Mouse (Mus musculus) left cerebral cortex, postnatal 14 days (tissue): ENCODE measurements at regions not wholly inside any gene's neighbourhood (a gene's known extent, or its start where the extent isn't known, plus 50 kb on each side); places are given as distances from the start of the nearest gene placed in this dataset.

Source experiments
- DNase-seq, 2 experiments: peaks; one replicate each; pipeline ENCODE4 v3.0.0; 2021 to 2022; ENCODE audit warnings: low spot score in 2 of 2, mixed read lengths in 1 of 2
- intact Hi-C: fragments of 180-260 bp; cut with DNase I; formaldehyde crosslinking; loops from one replicate; pipeline ENCODE4 v1.15.1; 2025

DNA sequence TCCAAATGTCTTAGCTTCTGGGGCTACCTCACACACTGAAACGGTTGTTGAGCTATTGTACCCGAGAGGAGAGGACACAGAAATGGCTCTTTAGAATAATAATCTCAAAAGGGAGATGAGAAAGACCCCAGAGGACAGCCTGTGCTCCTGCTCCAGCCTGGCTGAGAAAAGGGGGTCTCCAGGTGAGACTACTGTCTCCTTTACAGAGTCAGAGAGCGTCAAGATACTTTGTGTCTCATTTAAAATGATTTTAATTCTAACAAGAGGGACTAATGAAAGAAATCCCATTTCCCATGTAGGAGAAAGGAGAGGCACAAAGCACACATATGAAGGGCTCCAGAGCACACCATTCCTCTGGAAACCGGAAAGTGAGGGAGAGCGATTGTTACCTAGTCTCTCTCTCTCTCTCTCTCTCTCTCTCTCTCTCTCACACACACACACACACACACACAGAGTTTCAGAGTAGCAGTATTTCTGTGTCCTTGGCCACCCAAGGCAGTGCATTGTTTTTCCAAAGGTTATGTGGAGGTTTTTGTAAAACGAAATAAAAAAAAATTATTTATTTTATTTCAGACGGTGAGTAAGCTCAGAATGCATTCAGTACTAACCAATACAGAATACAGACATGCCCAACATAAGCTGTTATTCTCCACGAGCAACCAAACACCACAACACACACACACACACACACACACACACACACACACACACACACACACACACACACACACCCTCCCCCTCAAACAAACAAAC, 215.6 kb upstream of the Ubash3b start:
- peak in 1 of 2 experiments; percentile 48 for DNase-seq
- intact Hi-C loops, result loop anchor here (2.0 to 5.0 kb wide), 4 partner anchors 85 to 575 kb away; no protein-coding TSS in a partner anchor

DNA sequence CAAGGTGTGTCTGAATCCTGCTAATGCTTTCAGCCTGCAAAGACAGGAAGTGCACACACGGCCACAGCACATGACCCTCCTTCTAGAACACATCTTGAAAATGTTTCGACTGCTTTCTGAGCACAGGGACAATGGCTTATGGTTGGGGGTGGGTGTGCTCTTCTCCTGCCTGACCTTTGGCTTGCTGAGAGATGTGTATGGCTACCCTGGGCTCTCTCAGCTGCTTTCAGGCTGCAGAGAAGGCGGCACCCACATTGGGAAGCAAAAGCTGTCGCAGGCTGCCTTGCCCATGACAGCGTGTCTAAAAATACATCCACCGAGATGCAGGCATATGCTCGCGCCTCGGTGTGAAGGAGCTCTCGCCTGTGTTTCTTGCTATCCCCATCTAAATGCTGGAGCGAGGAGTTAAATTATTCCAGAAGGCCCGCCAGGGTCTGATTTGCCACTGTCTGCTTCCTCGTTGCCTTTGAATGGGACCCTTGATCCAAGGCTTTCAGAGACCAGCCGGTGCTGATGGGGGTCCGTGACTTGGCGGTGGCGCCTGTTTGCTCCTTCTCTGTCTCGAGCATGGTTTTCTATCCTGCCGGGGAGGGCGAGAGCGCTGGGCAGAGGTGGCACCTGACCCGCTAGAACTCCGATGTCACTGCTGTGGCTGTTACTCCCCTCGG, 214.6 kb upstream of the Ubash3b start:
- intact Hi-C loops, result loop anchor here (2.0 to 5.0 kb wide), 4 partner anchors 86 to 576 kb away; no protein-coding TSS in a partner anchor
- peak; percentile 82 to 91 for DNase-seq

DNA sequence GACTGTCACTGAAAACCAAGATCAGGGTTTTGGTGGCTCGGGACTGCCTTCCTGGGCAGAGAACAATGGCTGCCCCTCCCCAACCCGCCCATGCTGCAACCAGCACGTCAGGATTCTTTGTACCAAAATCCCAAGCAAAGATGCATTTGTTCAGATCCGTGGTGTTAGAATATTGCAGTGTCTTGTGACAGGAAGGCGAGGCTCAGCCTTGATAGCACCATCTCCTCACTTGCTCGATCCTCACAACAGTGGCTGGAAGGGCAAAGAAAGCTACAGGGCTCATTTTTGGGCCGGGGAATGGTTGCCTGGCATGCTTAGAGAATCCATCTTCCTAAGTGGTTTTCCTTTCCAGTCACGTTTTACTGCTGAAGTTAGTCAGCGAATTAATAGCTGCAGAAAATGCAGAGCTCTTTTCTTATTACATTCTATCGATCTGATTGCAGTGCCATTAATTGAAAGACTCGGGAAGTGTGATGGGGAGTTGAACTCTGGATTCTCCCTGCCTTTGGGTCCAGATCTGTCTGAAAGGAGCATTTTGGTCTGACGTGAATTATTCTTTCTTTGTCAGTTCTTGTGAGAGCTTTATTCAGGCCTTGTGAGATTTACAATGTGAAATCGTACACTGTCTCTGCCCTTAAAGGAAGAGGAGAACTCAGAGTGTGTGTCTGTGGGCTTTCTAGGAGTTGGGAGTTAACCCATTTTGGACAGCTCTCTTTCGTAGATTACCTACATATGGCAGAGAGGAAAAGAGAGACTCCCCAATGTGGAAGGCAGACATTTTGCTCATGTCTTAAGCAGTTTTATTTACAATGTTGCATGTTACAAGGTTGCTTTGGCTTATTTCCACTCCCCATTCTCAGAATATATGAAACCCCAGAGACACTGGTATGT, 213.3 kb upstream of the Ubash3b start:
- intact Hi-C loops, result loop anchor here (5.0 kb wide), 3 partner anchors 87 to 577 kb away; no protein-coding TSS in a partner anchor

DNA sequence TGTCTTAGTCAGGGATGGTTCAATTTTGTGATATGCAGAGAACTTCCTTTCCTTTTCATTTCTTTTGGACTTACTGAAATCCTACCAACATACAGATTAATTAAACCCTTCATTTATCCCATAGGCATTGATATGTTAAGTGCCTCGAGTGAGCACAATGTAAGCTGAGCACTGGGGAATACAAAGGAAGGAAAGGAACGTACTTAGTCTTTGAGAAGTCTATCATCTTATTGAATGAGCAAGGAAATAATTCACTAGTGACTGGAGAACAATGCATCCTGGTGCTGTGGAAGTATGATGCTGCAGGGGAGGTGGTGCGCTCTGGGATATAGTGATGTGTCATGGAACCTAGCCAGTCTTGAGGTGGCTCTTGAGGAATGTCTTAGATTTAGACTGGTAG, 204.9 kb upstream of the Ubash3b start:
- intact Hi-C loops, result no loop called here
- DNase-seq, result no peak

More for the DNA sequence above, 213.3 kb upstream of the Ubash3b start:
- peak in 1 of 2 experiments; percentile 13 for DNase-seq

DNA sequence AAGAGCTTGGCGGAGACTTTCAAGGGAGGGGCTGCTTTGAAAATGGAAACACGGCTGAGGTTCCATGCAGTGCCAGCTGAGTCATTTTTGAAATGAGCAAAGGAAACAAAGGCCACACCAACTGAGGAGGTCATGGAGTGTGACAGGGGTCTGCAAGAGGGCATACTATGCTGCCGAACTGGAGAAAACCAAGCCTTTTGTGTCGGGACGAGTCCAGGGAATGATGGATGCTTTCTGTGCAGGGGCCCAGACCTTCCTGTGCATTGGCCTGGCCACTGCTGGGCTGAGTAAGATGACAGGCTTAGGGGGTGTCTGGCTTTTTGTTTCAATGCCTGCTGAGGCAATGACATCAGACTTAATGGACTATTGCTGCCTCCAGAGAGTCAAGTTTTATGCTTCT, 203.8 kb upstream of the Ubash3b start:
- DNase-seq, result no peak
- intact Hi-C loops, result no loop called here

DNA sequence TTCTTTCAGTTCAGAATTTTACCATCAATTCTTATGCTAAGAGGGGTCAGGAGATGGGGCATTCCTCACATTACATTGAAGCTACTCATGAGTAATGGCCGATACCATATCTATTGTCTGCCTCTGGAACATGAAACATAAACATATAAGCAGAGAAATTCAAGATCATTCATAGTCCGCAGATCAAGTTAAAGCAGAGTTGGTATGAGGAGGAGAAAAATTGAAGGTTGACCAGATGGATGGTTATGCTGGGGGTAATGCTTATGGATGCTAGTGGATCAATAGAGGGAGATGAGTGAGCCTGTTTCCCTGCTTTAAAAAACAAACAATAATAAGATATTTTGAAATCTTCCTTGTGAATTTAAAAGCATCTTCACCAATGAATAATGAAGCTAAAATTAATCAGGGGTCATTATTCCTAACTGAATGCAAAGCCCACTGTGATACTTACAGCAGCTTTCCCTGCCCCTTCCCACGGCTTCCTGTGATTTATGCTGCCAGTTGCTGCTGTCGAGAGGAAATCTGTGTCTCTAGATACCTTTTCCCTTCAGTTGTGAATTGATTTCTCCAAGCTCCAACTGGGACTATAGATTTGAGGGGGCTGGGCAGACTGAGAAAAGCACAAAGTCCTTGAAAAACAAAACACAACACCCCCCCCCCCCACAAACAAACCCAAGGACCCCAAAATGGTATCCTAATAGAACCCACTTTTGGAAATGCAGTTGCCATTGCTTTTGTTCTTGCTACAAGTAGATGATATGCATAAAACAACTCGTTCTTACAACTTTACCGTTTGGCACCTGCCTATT, 203.1 kb upstream of the Ubash3b start:
- DNase-seq, result no peak
- intact Hi-C loops, result no loop called here

DNA sequence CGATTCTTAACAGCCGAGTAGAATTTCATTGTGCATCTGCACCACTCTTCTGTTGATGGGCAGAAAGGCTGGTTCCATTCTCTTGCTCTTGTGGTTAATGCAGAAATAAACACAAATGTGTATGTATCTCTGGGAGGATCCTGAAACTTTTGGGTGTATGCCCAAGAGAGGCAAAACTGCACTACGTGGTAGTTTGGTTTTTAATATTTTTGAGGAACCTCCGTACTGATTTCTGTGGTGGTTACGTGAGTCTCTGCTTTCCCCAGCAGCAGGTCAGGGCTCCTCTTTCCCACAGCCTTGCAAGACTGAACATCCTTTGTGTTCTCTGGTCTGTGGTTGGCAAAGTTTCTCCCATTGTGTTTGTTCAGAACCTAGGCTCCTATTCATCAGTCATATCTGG, 198.9 kb upstream of the Ubash3b start:
- intact Hi-C loops, result no loop called here

DNA sequence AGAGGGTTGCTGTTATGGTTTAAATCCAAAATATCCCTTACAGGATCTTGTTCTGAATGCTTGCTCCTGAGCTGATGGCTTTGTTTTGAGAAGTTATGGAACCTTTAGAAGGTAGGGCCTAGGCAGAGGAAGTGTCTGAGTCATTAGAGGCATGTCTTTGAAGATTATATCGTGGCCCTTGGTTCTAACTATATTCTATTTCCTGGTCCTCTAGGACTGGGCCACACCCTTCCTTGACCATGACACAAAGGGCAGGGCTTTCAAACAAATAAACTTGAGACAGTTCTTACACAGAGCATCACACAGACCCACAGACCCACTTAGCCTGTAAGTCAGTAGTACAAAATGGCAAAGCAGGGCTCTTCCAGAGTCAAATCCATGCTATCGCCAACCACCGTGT, 197.8 kb upstream of the Ubash3b start:
- DNase-seq, result no peak
- intact Hi-C loops, result no loop called here

More for the DNA sequence above, 198.9 kb upstream of the Ubash3b start:
- DNase-seq, result no peak

DNA sequence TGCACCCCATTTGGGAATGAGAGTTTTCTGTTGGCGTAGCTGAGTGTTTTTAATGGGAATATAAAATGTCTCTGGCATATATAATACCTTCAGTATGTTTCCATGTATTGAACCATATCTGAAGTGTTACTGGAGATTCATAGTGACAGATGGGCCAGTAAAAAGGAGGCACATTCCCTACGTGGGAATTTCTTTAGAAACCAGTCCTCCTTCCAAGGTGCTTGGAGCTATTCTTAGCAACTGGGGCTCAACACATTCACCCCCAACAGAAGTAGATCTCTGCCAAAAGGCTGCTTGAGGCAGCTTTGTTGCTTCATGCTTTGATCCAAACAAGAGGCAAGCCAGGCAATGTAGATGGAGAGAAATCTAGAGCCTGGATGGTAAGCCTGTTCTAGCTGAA, 183.8 kb upstream of the Ubash3b start:
- intact Hi-C loops, result no loop called here
- peak; percentile 7 to 30 for DNase-seq

DNA sequence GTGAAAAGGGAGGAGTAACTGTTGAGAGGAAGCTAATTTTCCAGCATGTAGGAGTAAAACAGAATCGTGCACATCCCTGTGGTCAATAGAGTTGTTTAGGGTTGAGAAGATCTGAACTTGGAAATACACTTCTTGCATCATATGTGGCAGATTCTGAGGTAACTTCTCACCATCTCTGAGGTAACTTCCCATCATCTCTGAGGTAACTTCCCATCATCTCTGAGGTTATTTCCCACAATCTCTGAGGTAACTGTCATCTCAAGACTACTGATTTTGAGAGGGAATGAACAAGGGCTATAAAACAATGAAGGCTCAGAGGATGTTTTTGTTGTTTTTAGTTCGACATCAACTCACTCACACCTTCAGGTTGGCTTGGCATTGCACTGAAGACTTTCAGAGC, 175.9 kb upstream of the Ubash3b start:
- DNase-seq, result no peak
- intact Hi-C loops, result no loop called here

DNA sequence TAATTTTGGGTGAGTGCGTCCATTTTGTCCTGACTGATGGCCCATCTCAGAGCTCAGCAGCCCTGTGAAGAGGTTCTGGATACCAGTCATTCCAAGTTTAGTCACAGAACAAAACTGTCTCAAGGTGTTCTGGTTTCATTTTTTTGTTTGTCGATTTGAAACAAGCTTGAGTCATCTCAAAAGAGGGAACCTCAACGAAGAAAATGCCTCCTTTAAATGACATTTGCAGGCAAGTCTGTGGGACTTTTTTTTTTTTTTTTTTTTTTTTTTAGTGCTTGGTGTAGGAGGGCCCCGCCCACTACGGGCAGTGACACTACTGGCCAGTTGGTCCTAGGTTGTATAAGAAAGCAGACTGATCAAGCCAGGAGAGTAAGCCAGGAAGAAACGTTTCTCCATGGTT, 175.3 kb upstream of the Ubash3b start:
- no peak for DNase-seq
- intact Hi-C loops, result no loop called here

DNA sequence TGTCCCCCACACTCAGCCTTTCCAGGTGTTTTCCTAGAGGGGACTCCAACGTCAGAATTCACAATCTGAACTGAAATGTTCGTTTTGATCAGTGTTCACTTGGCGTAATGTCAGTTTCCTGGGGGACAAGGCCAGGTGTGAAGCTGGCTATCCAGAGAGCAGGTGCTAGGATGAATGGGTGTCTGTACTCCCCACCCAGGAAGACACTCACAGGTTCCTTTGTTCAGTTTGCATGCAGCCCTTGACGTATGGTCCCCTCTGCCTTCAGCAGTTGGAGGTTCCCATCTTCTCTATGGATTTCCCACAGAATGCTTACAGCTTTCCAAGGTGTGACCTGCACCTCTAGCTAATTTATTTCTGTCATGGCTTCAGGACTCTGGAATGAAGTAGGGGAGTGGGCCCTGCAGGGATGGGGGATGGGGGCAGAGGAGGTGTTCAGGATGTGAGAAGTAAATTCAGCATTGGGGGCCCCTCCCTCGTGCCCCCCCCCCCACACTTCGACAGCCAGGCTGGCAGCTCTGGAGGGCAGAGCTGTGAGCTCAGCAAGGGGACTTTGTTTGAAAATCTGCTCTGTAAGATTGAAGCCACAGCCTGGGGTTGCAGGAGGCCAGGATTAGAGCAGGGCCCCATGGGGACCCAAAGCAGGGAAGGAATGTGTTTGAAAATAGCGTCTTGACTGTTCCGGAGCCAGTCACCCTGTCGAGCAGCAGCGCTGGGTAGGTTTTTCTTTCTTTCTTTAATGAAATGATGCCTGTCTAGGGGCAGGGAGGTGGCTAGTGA, 173.2 kb upstream of the Ubash3b start:
- no peak for DNase-seq
- intact Hi-C loops, result no loop called here

DNA sequence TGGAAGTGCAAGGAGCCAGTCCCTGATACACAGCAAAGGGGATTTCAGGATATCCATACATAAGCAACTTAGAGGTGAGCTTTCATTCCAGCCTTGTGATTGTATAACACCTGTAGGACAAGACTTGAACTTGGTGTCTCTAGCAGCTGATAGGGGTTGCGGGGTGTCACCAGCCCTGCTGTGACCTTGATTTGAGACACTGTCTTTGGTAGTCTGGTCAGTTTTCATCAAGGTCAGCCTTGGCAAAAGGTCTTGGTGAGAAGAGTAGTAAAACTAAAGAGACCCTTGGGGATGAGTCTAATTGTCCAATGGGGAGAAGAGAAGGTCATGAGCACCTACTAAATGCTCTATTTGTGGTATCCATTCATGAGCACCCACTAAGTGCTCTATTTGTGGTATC, 172.0 kb upstream of the Ubash3b start:
- intact Hi-C loops, result no loop called here
- DNase-seq, result no peak

DNA sequence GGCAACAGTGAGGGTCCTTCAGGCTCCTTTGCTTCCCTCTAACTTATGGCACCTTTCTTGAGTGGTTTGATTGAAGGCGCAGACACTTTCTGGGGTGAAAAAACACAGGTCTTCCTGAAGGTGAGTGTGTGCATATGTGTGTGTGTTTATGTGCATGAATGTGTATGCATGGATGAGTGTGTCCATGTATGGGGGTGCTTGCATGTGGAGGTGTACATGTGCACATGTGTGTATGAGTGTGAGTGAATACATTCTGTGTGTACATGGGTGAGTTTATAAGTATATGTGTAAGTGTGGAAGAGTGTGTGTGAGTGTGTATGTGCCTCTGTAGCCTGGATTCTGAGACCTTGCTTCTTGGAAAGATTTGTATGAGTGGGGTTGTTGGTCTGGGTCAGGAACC, 167.5 kb upstream of the Ubash3b start:
- intact Hi-C loops, result no loop called here
- DNase-seq, result no peak

DNA sequence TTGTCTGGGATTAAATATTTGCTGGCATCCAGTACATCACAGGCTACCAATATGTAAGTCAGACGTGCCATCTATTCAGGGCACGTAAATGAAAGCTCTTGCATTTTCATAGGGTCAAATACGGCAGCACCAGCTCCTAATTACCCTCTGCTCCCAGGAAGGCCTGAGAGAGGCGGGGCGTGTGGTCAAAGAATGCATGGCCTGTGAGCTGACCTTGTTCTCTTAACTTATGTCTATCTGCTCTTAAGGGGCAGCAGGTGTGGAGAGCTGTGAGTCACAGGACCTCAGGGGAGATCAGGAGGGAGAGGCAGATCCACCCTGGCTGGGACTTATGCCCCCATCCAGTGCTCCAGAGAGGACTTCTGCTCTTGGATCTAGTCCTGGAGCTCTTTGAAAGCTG, 167.0 kb upstream of the Ubash3b start:
- intact Hi-C loops, result no loop called here
- no peak for DNase-seq

DNA sequence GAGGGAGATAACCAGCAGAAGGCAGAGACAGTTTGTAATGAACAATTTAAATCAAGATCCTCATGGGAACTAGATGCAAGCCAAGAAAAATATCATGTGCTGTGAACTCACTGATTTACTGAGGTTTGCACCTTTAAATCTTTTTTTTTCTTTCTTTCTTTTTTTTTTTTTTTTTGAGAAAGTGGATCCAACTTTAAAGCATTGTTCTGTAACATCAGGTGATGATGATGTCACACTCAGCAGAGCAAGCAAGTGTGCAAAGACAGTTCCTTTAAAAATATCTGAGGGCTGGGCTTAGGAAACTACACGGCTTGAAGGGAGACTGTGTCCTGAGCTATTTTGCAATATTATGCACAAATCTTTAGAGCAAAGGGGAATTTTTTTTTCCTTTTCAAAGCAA, 166.6 kb upstream of the Ubash3b start:
- intact Hi-C loops, result no loop called here
- DNase-seq, result no peak

DNA sequence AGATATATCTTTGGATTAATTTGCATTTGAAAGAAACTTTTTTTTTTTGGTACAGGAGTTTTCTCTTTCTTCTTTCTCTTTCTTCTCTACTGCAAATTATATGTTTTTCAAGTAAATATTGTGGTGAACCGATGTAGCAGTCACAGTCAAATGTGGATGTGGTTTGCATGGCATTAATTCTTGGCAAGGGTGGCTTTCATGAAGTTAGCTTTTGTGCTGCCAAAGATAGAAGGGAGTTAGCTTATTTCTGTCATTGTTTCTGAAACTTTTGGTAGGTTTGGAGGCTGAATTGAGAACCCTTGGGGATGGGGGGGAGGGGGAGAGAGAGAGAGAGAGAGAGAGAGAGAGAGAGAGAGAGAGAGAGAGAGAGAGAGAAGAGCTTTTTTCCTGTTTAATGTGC, 166.1 kb upstream of the Ubash3b start:
- no peak for DNase-seq
- intact Hi-C loops, result no loop called here

DNA sequence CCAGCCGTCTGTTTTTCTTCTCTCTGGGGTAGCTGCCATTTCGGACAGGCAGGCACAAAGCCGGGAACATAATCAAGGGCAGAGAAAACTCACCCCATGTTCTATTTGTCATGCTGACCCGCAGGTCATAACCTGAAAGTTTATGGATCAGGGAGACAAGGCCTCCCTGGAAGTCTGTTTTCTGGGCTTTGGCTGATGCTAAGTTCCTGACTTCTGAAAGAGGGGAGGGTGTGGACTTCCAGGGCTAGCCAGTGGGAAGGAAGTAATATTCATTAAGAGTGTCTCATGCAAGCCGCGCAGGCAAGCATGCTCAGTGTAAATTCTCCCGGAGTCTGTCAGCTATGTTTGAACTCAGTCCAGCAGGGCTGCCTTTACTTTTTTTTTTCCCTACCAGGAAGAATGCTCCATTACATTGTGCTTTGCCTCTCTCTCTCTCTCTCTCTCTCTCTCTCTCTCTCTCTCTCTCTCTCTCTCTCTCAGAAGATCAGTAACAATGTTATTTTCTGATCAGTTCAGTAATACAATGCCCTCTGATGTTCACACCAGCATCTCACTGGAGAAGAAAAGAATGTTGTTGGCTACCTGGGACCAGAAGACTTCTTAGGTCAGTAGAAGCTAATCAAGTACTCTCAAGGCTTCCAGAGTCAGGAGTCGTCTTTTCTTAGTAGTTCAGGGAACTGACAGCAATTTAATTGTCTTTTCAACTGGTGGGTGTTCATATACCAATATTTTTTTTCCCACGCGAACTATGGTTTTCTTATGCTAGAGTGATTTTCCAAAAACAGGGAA, 165.5 kb upstream of the Ubash3b start:
- intact Hi-C loops, result no loop called here
- DNase-seq, result peak in 1 of 2 experiments; percentile 14
